Mouse (Mus musculus) G1E (cell line): ENCODE results near the gene Nid1. TPM values are rescaled to one million over a fixed set of nuclear protein-coding genes. Genes with fewer than 3 reads are reported as not detected.

Source experiments
- ATAC-seq: 2 replicates; pipeline ENCODE4 v1.8.0; 2016; ENCODE audit warnings: mild to moderate bottlenecking; ENCODE audit not compliant: insufficient number of reproducible peaks, poor library complexity, low FRiP score, severe bottlenecking; ENCODE audit errors: extremely low read depth
- DNase-seq: peaks from one replicate; pipeline ENCODE4 v3.0.0; 2012; ENCODE audit warnings: low spot score
- H3K27me3 ChIP-seq: 2 replicates; pipeline ENCODE4 v1.6.1; 2012; ENCODE audit warnings: mild to moderate bottlenecking, low read length, inconsistent platforms; ENCODE audit not compliant: insufficient read depth
- H3K36me3 ChIP-seq: replicated peaks from 2 replicates; pipeline ENCODE3; 2012; ENCODE audit warnings: mild to moderate bottlenecking, inconsistent platforms
- H3K4me1 ChIP-seq: 2 replicates; pipeline ENCODE4 v1.6.1; 2012; ENCODE audit warnings: low read depth, low read length, inconsistent platforms, mixed read lengths; ENCODE audit not compliant: insufficient read depth
- H3K4me3 ChIP-seq: 2 replicates; pipeline ENCODE4 v1.5.1; 2012; ENCODE audit warnings: low read depth, mild to moderate bottlenecking, inconsistent platforms, low read length, moderate library complexity, mixed read lengths
- H3K9me3 ChIP-seq: replicated peaks from 2 replicates; pipeline ENCODE4 v1.6.1; 2012; ENCODE audit warnings: inconsistent platforms
- CTCF ChIP-seq: IDR thresholded peaks from 2 replicates; pipeline ENCODE4 v1.5.1; 2012; ENCODE audit warnings: low read depth, low read length, inconsistent platforms, mixed read lengths
- GATA1 ChIP-seq: IDR thresholded peaks from 2 replicates; pipeline ENCODE4 v1.6.1; 2012; ENCODE audit warnings: borderline replicate concordance, low read length, inconsistent platforms, mixed read lengths
- GATA2 ChIP-seq: IDR thresholded peaks from 2 replicates; pipeline ENCODE4 v1.6.1; 2012; ENCODE audit warnings: low read depth, low read length, inconsistent platforms, borderline replicate concordance
- POLR2AphosphoS5 ChIP-seq: IDR thresholded peaks from 2 replicates; pipeline ENCODE4 v1.6.1; 2012; ENCODE audit warnings: low read depth, low read length, inconsistent platforms; ENCODE audit not compliant: insufficient replicate concordance
- TAL1 ChIP-seq: conservative IDR thresholded peaks from 2 replicates; pipeline ENCODE4 v1.6.1; 2012; ENCODE audit warnings: low read depth, low read length, inconsistent platforms, mixed read lengths
- polyA plus RNA-seq: library from polyadenylated mRNA; stranded (reverse); fragments of >175 nt; gene quantifications from 2 replicates; pipeline ENCODE4 v1.2.3, GENCODE M21; 2012
- total RNA-seq, 2 experiments: library from RNA; stranded (forward) in 1 of 2; stranded (reverse) in 1 of 2; fragments of 200-1000 nt in 1 of 2; fragments of >200 nt in 1 of 2; fragmentation: Nextera tagmentation in 1 of 2; gene quantifications; 2 replicates each; pipeline ENCODE4 v1.2.3; 2014 to 2017

Gene Nid1
- total and polyA plus RNA-seq, 3 experiments: 0.11 TPM; not detected in 2

- no peaks in the 10 kb centered on the region for H3K36me3 ChIP-seq
- TF ChIP-seq GATA1 (no peak), GATA2 (no peak), POLR2AphosphoS5 (no peak), CTCF (no peak), TAL1 (no peak)
- no peaks in the 10 kb centered on the region for H3K27me3 ChIP-seq
- no peak overlapping the region for H3K4me3 ChIP-seq
- ATAC-seq: no peak
- H3K4me1 ChIP-seq: no peaks in the 10 kb centered on the region
- DNase-seq: no peak
- no peaks in the 10 kb centered on the region for H3K9me3 ChIP-seq
Observed at GRCm38 (mm10) chr13:13518114-13518513, 80.8 kb downstream of the Nid1 start.

DNA sequence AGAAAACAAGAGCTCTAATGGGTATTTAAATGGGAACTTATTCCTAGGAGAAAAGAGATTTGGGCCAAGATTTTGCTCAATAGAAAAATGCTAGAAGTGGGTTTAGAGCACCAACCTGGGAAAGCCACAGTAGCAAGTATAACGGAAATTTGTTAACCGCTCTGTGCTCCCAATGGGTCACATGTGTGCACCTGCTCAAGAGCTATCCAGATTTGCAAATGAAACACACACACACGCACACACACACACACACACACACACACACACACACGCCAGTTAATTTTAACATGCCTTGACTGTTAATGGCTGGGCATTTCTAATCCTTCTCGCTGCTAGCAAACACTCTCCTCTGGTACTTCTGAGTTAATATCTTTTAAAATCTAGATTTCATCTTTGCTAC, 83.1 kb downstream of the Nid1 start:
- Histone ChIP-seq H3K36me3 (no peaks in the 10 kb centered on the region), H3K4me1 (no peaks in the 10 kb centered on the region), H3K9me3 (no peaks in the 10 kb centered on the region), H3K4me3 (no peak overlapping the region), H3K27me3 (no peaks in the 10 kb centered on the region)
- TF ChIP-seq GATA2: no peak
- TF ChIP-seq POLR2AphosphoS5: no peak
- no peak for TF ChIP-seq GATA1
- TF ChIP-seq TAL1: no peak
- no peak for TF ChIP-seq CTCF
- ATAC-seq (no peak), DNase-seq (no peak)

GRCm38 (mm10) chr13:13523625-13524584, 86.6 kb downstream of the Nid1 start:
- Histone ChIP-seq H3K36me3 (no peaks in the 10 kb centered on the region), H3K27me3 (no peaks in the 10 kb centered on the region), H3K4me3 (no peak overlapping the region), H3K9me3 (no peaks in the 10 kb centered on the region), H3K4me1 (no peaks in the 10 kb centered on the region)
- TF ChIP-seq CTCF (no peak), POLR2AphosphoS5 (no peak), TAL1 (no peak), GATA2 (no peak), GATA1 (no peak)
- no peak for ATAC-seq
- DNase-seq: no peak

- DNase-seq (no peak), ATAC-seq (no peak)
- Histone ChIP-seq H3K4me1 (no peaks in the 10 kb centered on the region), H3K9me3 (no peaks in the 10 kb centered on the region), H3K4me3 (no peak overlapping the region), H3K36me3 (no peaks in the 10 kb centered on the region), H3K27me3 (no peaks in the 10 kb centered on the region)
- no peak for TF ChIP-seq TAL1
- no peak for TF ChIP-seq POLR2AphosphoS5
- no peak for TF ChIP-seq CTCF
- no peak for TF ChIP-seq GATA2
Observed at GRCm38 (mm10) chr13:13525205-13525604, 87.9 kb downstream of the Nid1 start.

DNA sequence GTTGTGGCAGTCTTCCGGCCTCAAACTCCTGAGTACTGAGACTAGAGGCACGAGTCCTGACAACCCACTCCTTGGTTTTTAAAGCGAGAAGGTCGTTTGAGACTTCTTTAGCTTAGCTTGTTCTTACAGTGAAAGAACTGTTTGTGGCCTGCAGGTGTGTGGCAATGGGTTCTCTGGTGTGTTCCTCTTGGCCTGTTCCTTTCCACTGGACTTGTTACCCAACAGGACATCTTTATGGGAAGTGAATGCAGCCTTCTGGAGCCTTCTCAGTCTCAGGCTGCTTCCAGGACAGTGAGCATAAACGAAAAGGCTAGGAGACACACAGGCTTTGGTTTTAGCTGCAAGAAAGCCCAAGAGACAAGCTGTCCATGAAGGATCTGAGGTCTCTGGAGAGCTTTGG, 88.5 kb downstream of the Nid1 start:
- Histone ChIP-seq H3K9me3 (no peaks in the 10 kb centered on the region), H3K27me3 (no peaks in the 10 kb centered on the region), H3K4me3 (no peak overlapping the region), H3K4me1 (no peaks in the 10 kb centered on the region), H3K36me3 (no peaks in the 10 kb centered on the region)
- TF ChIP-seq GATA2: no peak
- ATAC-seq (no peak), DNase-seq (no peak)

DNA sequence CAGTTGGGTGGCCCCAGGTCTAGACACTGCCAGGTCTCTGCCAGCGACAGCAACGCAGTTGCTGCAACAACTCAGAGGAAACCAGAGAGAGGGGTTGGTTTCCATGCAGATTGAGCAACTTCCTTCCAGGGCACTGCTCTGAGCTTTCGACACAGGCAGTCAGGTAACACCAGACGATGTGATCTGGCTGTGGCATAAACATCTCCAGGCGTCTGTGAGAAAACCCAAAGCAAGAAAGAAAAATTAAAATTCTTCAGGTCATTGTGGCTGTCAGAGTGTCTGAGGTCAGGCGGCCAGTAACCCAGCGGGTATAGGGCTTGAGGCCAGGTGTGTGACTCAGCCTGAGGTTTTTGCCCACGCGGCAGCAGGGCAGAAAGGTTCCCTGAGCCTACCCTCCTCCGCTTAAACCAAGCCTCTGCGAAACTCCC, 91.8 kb downstream of the Nid1 start:
- H3K27me3 ChIP-seq: no peaks in the 10 kb centered on the region
- no peak for ATAC-seq
- no peaks in the 10 kb centered on the region for H3K9me3 ChIP-seq
- no peaks in the 10 kb centered on the region for H3K36me3 ChIP-seq
- no peaks in the 10 kb centered on the region for H3K4me1 ChIP-seq
- TF ChIP-seq TAL1: no peak
- no peak overlapping the region for H3K4me3 ChIP-seq
- DNase-seq: no peak

GRCm38 (mm10) chr13:13530913-13531312, 93.6 kb downstream of the Nid1 start:
- ATAC-seq: no peak
- Histone ChIP-seq H3K27me3 (0 out of 2 replicates have a peak, but pooled peaks cover 3% of the 10 kb centered on the region), H3K4me3 (no peak overlapping the region), H3K9me3 (no peaks in the 10 kb centered on the region), H3K4me1 (no peaks in the 10 kb centered on the region), H3K36me3 (no peaks in the 10 kb centered on the region)
- TF ChIP-seq POLR2AphosphoS5 (no peak), GATA1 (no peak), GATA2 (no peak), CTCF (no peak), TAL1 (no peak)
- DNase-seq: no peak
